Mouse (Mus musculus): Measurements from ENCODE around the gene Fgfr2. TPM values are rescaled to one million over a fixed set of nuclear protein-coding genes. Genes with fewer than 3 reads are reported as not detected.

Gene Fgfr2
- polyA plus RNA-seq, 1 experiment from 2014 or later: 93.6 TPM

DNA sequence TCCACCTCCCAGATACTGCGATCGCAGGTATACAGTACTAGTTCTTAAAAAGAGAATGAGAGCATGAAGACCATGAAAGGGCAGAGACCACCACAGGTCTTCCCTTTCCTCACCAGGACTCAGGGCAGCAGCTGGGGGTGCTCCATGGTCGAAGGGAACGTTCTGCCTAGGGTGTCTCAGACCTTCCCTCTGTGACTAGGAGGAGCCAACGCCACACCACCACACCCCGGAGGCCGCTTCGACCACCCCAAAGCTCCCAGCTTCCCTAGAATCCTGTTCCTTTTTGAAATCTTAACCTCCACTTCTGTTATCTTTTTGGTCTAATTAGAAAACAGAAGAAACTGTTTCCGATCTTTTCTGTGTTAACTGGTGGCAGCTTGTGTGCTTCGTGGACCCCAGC is 347.2 kb downstream of the Fgfr2 start:
- H3K4me1 ChIP-seq (replicated peaks; ENCODE audit: control insufficient read depth, insufficient read depth, low read length): peaks cover 8% of the 10 kb centered on the region
- WGBS: 92% methylated on average over 10 of the region's 10 CpGs
- ATAC-seq (replicated peaks; ENCODE audit: low FRiP score): no peak
- H3K27ac ChIP-seq (ENCODE audit: low read depth, low read length): no peak overlapping the region
- no peaks in the 10 kb centered on the region for H3K27me3 ChIP-seq (ENCODE audit: control insufficient read depth, insufficient read depth, low read length)
- no peaks in the 10 kb centered on the region; the same call in 1 of the 2 replicates for H3K36me3 ChIP-seq (ENCODE audit: control insufficient read depth, insufficient read depth, low read length)
- H3K9me3 ChIP-seq (ENCODE audit: control insufficient read depth, low read length): no peaks in the 10 kb centered on the region
- no peak overlapping the region for H3K9ac ChIP-seq (ENCODE audit: low read length)
- no peak for DNase-seq (ENCODE audit: low spot score)
- H3K4me2 ChIP-seq (ENCODE audit: low read depth, low read length, severe bottlenecking): no peak overlapping the region
- no peak overlapping the region for H3K4me3 ChIP-seq (ENCODE audit: low read depth, low read length)

DNA sequence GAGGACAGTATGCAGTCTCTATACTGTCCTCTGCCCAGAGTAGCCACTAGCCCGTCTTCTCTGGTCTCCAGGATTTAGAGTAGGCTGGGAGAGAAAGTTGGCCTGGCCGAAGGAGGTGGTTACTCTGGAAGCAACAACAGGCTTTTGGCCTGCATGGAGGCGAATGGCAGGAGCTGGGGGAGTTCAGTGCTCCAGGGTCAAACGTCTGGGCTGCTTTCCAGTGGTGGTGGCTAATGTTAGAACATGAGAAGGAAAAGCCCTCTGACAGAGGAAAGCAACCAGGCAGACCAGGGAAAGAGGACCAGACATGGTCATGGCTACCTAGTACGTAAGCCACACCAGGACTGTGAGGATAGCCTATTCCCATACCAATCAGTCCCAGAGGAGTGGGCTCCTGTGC is 347.8 kb downstream of the Fgfr2 start:
- H3K4me1 ChIP-seq (replicated peaks; ENCODE audit: control insufficient read depth, insufficient read depth, low read length): peaks cover 2% of the 10 kb centered on the region; the same call in 1 of the 2 replicates
- DNase-seq (ENCODE audit: low spot score) (no peak), ATAC-seq (replicated peaks; ENCODE audit: low FRiP score) (no peak)
- H3K9ac ChIP-seq (ENCODE audit: low read length): no peak overlapping the region
- no peak overlapping the region for H3K27ac ChIP-seq (ENCODE audit: low read depth, low read length)
- H3K27me3 ChIP-seq (ENCODE audit: control insufficient read depth, insufficient read depth, low read length): no peaks in the 10 kb centered on the region
- no peak overlapping the region for H3K4me2 ChIP-seq (ENCODE audit: low read depth, low read length, severe bottlenecking)
- H3K4me3 ChIP-seq (ENCODE audit: low read depth, low read length): no peak overlapping the region
- WGBS: 93% methylated on average over 5 of the region's 5 CpGs
- no peaks in the 10 kb centered on the region; the same call in 1 of the 2 replicates for H3K36me3 ChIP-seq (ENCODE audit: control insufficient read depth, insufficient read depth, low read length)
- H3K9me3 ChIP-seq (ENCODE audit: control insufficient read depth, low read length): no peaks in the 10 kb centered on the region

DNA sequence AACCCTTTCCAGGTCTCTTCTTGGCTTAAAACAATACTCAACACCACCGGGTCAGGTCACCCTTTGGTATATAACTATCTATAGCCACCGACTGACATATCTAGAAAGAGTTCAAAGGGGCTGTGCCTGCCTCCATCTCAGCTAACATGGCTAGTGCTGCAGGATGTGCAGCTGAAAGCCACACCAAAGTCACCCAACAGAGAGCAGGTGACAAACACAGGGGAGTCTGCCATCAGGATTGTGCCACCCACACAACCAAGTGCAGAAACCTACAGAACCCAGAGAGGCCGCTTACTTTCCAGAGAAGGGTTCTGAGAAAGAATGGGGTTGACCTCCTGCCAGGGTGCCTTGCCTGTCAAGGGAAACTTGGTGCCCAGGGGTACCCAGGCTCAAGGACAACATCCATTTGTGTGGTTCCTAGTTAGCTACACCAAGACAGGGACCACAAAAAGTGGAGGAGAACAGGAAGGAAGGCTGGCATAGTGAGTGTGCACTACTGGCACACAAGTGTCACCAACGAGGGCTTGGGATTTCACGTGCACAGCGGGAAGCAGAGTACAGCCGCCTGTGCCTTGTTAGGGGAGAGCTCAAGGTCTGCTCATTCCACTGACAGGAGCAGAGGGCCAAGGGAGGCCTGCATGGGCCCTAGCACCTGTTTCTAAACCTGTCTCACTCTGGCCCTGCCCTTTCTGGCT is 350.0 kb downstream of the Fgfr2 start:
- Histone ChIP-seq H3K36me3 (ENCODE audit: control insufficient read depth, insufficient read depth, low read length) (no peaks in the 10 kb centered on the region; the same call in 1 of the 2 replicates), H3K4me2 (ENCODE audit: low read depth, low read length, severe bottlenecking) (no peak overlapping the region), H3K9ac (ENCODE audit: low read length) (no peak overlapping the region), H3K9me3 (ENCODE audit: control insufficient read depth, low read length) (no peaks in the 10 kb centered on the region), H3K27ac (ENCODE audit: low read depth, low read length) (no peak overlapping the region), H3K4me3 (ENCODE audit: low read depth, low read length) (no peak overlapping the region), H3K27me3 (ENCODE audit: control insufficient read depth, insufficient read depth, low read length) (no peaks in the 10 kb centered on the region), H3K4me1 (replicated peaks; ENCODE audit: control insufficient read depth, insufficient read depth, low read length) (peaks cover 2% of the 10 kb centered on the region; the same call in 1 of the 2 replicates)
- DNase-seq (ENCODE audit: low spot score) (no peak), ATAC-seq (replicated peaks; ENCODE audit: low FRiP score) (no peak)
- WGBS: 88% methylated on average over 7 of the region's 7 CpGs

DNA sequence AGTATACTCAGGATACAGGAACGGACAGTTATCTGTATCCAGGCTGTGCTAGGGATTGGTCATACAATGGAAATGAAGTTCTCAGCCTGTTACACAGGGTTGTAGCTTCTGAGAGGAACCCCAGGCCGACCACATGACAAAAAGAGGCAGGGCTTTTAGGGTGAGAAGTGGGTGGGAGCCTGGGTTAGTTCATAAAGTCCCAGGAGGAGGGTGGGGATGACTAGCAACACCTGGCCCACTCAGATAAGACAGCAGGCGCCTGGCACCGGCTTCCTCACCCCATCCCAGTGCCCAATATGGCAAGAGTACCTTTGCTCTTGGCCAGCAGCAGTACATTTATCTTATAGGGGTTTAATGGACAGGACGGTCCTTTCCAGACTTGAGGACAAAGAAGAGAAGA is 350.7 kb downstream of the Fgfr2 start:
- Histone ChIP-seq H3K4me1 (replicated peaks; ENCODE audit: control insufficient read depth, insufficient read depth, low read length) (peaks cover 8% of the 10 kb centered on the region; the same call in 1 of the 2 replicates), H3K9me3 (ENCODE audit: control insufficient read depth, low read length) (no peaks in the 10 kb centered on the region), H3K9ac (ENCODE audit: low read length) (no peak overlapping the region), H3K27ac (ENCODE audit: low read depth, low read length) (no peak overlapping the region), H3K36me3 (ENCODE audit: control insufficient read depth, insufficient read depth, low read length) (no peaks in the 10 kb centered on the region; the same call in 1 of the 2 replicates), H3K4me3 (ENCODE audit: low read depth, low read length) (no peak overlapping the region), H3K27me3 (ENCODE audit: control insufficient read depth, insufficient read depth, low read length) (no peaks in the 10 kb centered on the region), H3K4me2 (ENCODE audit: low read depth, low read length, severe bottlenecking) (no peak overlapping the region)
- ATAC-seq (replicated peaks; ENCODE audit: low FRiP score): no peak
- 91% methylated on average over 5 of the region's 5 CpGs for WGBS
- DNase-seq (ENCODE audit: low spot score): no peak

DNA sequence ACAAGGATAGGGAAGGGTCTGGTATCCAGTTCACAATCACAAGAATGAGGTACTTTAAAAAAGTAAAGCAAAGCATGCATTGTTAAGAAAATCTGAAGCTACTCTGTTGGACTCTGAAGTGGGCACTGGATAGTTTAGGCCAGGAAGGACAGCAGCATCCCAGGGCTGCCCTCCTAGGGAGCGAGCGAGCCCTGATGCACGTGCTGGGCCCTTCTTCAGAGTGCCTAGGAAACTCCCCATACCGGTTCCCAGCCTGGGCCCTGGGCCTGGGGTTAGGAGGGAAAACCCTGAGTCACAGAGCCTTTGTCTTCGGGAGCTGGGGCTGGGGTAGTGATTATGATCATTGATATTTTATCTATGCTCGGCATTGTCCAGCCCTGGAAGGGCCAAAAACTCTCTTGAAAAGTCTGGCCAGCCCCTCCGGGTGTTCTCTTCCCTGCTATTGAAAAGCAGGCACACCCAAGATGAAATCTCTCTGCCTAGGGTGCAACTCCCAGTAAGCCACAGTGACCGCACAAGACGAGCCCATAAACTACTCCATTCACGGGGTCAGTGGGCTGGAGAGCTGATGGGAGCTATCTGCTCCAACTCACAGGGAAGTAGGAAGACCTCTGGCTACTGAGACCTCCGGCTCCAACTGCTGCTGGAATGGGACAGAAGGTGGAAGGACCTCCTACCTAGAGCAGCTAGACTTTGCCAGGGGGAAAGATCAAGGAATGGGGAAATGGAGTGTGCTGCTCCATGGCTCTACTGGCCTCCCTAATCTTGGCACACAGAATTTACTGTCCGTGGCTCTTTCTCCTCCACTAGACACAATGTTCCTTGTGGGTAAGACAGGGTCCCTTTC is 354.4 kb downstream of the Fgfr2 start:
- Histone ChIP-seq H3K27me3 (ENCODE audit: control insufficient read depth, insufficient read depth, low read length) (no peaks in the 10 kb centered on the region), H3K27ac (ENCODE audit: low read depth, low read length) (peak overlapping the region; percentile 13; the same call in 1 of the 2 replicates), H3K4me3 (ENCODE audit: low read depth, low read length) (no peak overlapping the region), H3K36me3 (ENCODE audit: control insufficient read depth, insufficient read depth, low read length) (no peaks in the 10 kb centered on the region), H3K4me1 (replicated peaks; ENCODE audit: control insufficient read depth, insufficient read depth, low read length) (peaks cover 20% of the 10 kb centered on the region), H3K4me2 (ENCODE audit: low read depth, low read length, severe bottlenecking) (no peak overlapping the region), H3K9ac (ENCODE audit: low read length) (no peak overlapping the region), H3K9me3 (ENCODE audit: control insufficient read depth, low read length) (no peaks in the 10 kb centered on the region)
- DNase-seq (ENCODE audit: low spot score) (no peak), ATAC-seq (replicated peaks; ENCODE audit: low FRiP score) (no peak)
- 80% methylated on average over 12 of the region's 12 CpGs for WGBS

DNA sequence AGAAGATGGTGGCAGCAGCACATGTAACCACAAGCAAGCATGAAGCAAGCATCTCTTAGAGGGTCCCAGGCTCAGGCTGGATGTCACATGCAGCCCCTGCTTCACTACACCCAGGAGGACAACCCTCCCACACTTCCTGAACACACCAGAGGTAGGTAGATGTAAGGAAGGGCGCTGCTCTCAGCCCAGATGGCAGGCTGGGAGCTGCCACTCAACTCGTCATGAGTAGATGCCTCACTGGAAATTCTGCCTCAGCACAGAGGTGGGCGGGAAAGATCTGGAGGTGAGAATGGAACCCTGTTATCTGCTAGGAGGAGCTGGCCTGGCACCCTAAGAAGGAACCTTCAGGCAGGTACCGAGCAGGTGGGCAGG is 355.2 kb downstream of the Fgfr2 start:
- no peak overlapping the region for H3K4me2 ChIP-seq (ENCODE audit: low read depth, low read length, severe bottlenecking)

DNA sequence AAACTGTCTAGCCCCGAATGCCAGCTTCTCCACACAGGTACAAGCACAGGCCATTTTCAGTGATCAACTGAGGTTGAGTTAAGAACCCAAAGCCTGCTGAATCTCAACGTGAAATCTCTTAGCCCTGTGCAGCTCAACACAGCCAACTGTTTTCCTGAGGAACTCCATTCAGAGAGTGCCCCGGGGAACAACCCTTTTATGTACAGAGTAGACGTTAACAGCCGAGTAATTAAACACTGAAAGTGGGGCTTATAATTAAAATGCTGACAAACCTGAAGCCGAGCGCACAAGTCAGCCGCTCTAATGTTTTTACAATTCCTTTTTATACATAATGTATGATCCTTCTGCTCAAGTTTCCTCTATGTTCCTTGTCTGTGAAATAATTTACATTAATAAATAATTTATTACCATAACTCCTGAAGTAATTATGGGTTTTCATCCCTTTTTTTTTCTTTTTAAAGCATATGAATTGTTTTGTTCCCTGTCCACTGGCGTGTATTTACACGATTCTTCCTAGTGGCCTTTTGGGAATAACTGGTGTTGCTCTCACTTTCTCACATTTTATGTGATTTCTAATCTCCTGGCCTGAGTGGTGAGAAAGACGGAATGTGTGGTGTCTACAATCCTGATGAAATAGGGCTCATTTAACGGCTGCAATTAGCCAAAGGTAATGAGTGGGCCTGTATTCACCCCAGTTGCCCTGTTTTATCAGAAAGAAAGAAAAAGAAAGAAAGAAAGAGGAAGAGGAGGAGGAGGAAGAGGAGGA is 355.7 kb downstream of the Fgfr2 start:
- peak overlapping the region; percentile 58; the same call in 1 of the 2 replicates for H3K27ac ChIP-seq (ENCODE audit: low read depth, low read length)
- DNase-seq (ENCODE audit: low spot score) (no peak), ATAC-seq (replicated peaks; ENCODE audit: low FRiP score) (peak; percentile 74)
- H3K4me3 ChIP-seq (ENCODE audit: low read depth, low read length): no peak overlapping the region
- H3K9me3 ChIP-seq (ENCODE audit: control insufficient read depth, low read length): no peaks in the 10 kb centered on the region
- H3K27me3 ChIP-seq (ENCODE audit: control insufficient read depth, insufficient read depth, low read length): no peaks in the 10 kb centered on the region
- 32% methylated on average over 12 of the region's 12 CpGs for WGBS
- H3K36me3 ChIP-seq (ENCODE audit: control insufficient read depth, insufficient read depth, low read length): no peaks in the 10 kb centered on the region
- peaks cover 20% of the 10 kb centered on the region for H3K4me1 ChIP-seq (replicated peaks; ENCODE audit: control insufficient read depth, insufficient read depth, low read length)
- H3K4me2 ChIP-seq (ENCODE audit: low read depth, low read length, severe bottlenecking): peak overlapping the region; percentile 12; the same call in 1 of the 2 replicates
- no peak overlapping the region for H3K9ac ChIP-seq (ENCODE audit: low read length)

More for the DNA sequence above, 355.2 kb downstream of the Fgfr2 start:
- no peak overlapping the region for H3K9ac ChIP-seq (ENCODE audit: low read length)
- H3K4me1 ChIP-seq (replicated peaks; ENCODE audit: control insufficient read depth, insufficient read depth, low read length): peaks cover 20% of the 10 kb centered on the region
- H3K27ac ChIP-seq (ENCODE audit: low read depth, low read length): peak overlapping the region; percentile 58; the same call in 1 of the 2 replicates
- no peak overlapping the region for H3K4me3 ChIP-seq (ENCODE audit: low read depth, low read length)
- H3K36me3 ChIP-seq (ENCODE audit: control insufficient read depth, insufficient read depth, low read length): no peaks in the 10 kb centered on the region
- 84% methylated on average over 4 of the region's 4 CpGs for WGBS
- DNase-seq (ENCODE audit: low spot score) (no peak), ATAC-seq (replicated peaks; ENCODE audit: low FRiP score) (peak; percentile 40; the same call in 1 of the 2 replicates)
- H3K27me3 ChIP-seq (ENCODE audit: control insufficient read depth, insufficient read depth, low read length): no peaks in the 10 kb centered on the region
- H3K9me3 ChIP-seq (ENCODE audit: control insufficient read depth, low read length): no peaks in the 10 kb centered on the region

DNA sequence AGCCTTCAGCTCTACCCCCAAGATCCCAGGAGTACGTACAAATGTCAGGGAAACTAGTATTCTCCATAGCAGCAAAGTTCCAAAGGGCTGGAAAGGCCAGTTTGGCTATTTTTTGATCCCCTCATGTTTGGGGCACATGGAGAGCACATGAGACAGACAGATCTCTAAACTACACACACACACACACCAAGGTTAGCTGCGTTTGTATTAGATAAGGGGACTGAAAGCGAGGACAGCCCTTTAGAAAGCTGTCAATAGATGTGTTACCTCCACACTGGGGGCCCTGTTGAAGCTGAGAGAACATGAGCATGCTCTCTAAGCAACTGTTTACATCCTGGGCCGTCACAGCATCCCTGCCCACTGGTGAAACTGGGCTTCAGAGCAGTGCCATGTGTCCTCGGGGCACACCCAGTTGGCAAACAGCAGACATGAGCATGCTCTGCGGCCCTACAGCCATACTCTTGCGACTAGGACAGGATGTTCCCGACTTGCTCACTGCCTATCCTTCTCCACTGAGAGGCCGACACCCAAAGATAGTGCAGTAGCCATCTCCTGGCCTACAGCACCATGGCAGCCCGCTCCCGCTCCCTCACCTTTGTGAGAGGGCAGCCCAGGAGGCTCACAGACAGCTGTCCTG is 356.8 kb downstream of the Fgfr2 start:
- H3K4me1 ChIP-seq (replicated peaks; ENCODE audit: control insufficient read depth, insufficient read depth, low read length): peaks cover 18% of the 10 kb centered on the region
- peak overlapping the region; percentile 58; the same call in 1 of the 2 replicates for H3K27ac ChIP-seq (ENCODE audit: low read depth, low read length)
- 86% methylated on average over 11 of the region's 11 CpGs for WGBS
- ATAC-seq (replicated peaks; ENCODE audit: low FRiP score): no peak
- no peak overlapping the region for H3K4me2 ChIP-seq (ENCODE audit: low read depth, low read length, severe bottlenecking)
- no peaks in the 10 kb centered on the region for H3K9me3 ChIP-seq (ENCODE audit: control insufficient read depth, low read length)
- H3K27me3 ChIP-seq (ENCODE audit: control insufficient read depth, insufficient read depth, low read length): no peaks in the 10 kb centered on the region
- no peak for DNase-seq (ENCODE audit: low spot score)
- H3K4me3 ChIP-seq (ENCODE audit: low read depth, low read length): no peak overlapping the region
- H3K36me3 ChIP-seq (ENCODE audit: control insufficient read depth, insufficient read depth, low read length): no peaks in the 10 kb centered on the region
- H3K9ac ChIP-seq (ENCODE audit: low read length): 0 out of 2 replicates have a peak overlapping the region, but pooled peaks have one; percentile 3
